Mouse (Mus musculus) G1E (cell line): ENCODE data around the gene Pdcd1lg2.

Experiments used
- CTCF ChIP-seq: IDR thresholded peaks from 2 replicates; pipeline ENCODE4 v1.5.1; 2012; ENCODE audit warnings: low read depth, low read length, inconsistent platforms, mixed read lengths
- GATA1 ChIP-seq: IDR thresholded peaks from 2 replicates; pipeline ENCODE4 v1.6.1; 2012; ENCODE audit warnings: borderline replicate concordance, low read length, inconsistent platforms, mixed read lengths
- GATA2 ChIP-seq: IDR thresholded peaks from 2 replicates; pipeline ENCODE4 v1.6.1; 2012; ENCODE audit warnings: low read depth, low read length, inconsistent platforms, borderline replicate concordance
- POLR2AphosphoS5 ChIP-seq: IDR thresholded peaks from 2 replicates; pipeline ENCODE4 v1.6.1; 2012; ENCODE audit warnings: low read depth, low read length, inconsistent platforms; ENCODE audit not compliant: insufficient replicate concordance
- TAL1 ChIP-seq: conservative IDR thresholded peaks from 2 replicates; pipeline ENCODE4 v1.6.1; 2012; ENCODE audit warnings: low read depth, low read length, inconsistent platforms, mixed read lengths

DNA sequence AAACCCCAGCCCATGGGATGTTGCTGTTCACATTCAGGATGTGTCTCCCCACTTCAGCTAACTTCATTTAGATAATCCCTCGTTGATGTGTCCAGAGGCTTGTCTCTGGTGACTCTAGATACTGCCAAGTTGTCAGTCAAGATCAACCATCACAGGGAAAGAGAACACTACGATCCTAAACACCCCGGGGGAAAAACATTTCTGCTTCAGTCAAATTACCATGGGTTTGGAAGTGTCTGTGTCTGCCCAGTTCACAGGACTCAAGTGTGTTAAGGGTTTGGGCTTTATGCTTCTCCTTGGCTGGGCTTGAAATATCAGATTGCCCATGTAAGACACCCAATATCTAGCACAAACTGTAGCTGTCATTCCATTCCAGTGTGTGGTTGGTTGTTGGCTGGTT lies 71.9 kb downstream of the Pdcd1lg2 start:
- TF ChIP-seq CTCF: no peak
- no peak for TF ChIP-seq GATA2
- TF ChIP-seq GATA1: no peak
- TF ChIP-seq POLR2AphosphoS5: no peak
- no peak for TF ChIP-seq TAL1
